Mouse (Mus musculus) midbrain, postnatal 0 days (tissue): ENCODE data around the gene Cmc2. TPM values are rescaled to one million over a fixed set of nuclear protein-coding genes. Genes with fewer than 3 reads are reported as not detected.

Experiments used
- ATAC-seq: fragments of 200-750 bp; cut with Nextera tagmentation; 2 replicates; pipeline ENCODE4 v1.8.0; 2017; ENCODE audit warnings: moderate number of reproducible peaks, mild to moderate bottlenecking, moderate TSS enrichment, moderate library complexity; ENCODE audit not compliant: low FRiP score
- DNase-seq: peaks from one replicate; pipeline ENCODE4 v3.0.0-alpha.2; 2015; ENCODE audit warnings: low spot score
- H3K27ac ChIP-seq: fragments of 300-500 bp; sonication (generic); 2 replicates; pipeline ENCODE4 v1.5.1; 2014; ENCODE audit warnings: low read depth, mild to moderate bottlenecking, low read length, mixed read lengths
- H3K27me3 ChIP-seq: fragments of 300-500 bp; sonication (generic); 2 replicates; pipeline ENCODE4 v1.6.1; 2014; ENCODE audit warnings: low read length, control low read depth, mixed read lengths; ENCODE audit not compliant: insufficient read depth
- H3K36me3 ChIP-seq: fragments of 300-500 bp; sonication (generic); 2 replicates; pipeline ENCODE4 v1.6.1; 2014; ENCODE audit warnings: low read length, control low read depth, mixed read lengths; ENCODE audit not compliant: insufficient read depth
- H3K4me1 ChIP-seq: fragments of 300-500 bp; sonication (generic); 2 replicates; pipeline ENCODE4 v1.6.1; 2014; ENCODE audit warnings: mild to moderate bottlenecking, control low read depth, antibody characterized with exemption, low read length, mixed read lengths; ENCODE audit not compliant: insufficient read depth
- H3K4me2 ChIP-seq: fragments of 300-500 bp; sonication (generic); 2 replicates; pipeline ENCODE4 v1.6.1; 2014; ENCODE audit warnings: low read depth, mild to moderate bottlenecking, low read length, mixed read lengths; ENCODE audit not compliant: poor library complexity, severe bottlenecking
- H3K4me3 ChIP-seq: fragments of 300-500 bp; sonication (generic); 2 replicates; pipeline ENCODE4 v1.5.1; 2014; ENCODE audit warnings: low read depth, mild to moderate bottlenecking, low read length, moderate library complexity
- H3K9ac ChIP-seq: fragments of 300-500 bp; sonication (generic); replicated peaks from 2 replicates; pipeline ENCODE4 v1.6.1; 2014; ENCODE audit warnings: mild to moderate bottlenecking, low read length, moderate library complexity, mixed read lengths; ENCODE audit not compliant: poor library complexity, severe bottlenecking
- H3K9me3 ChIP-seq: fragments of 300-500 bp; sonication (generic); 2 replicates; pipeline ENCODE4 v1.6.1; 2016; ENCODE audit warnings: low read length, control low read depth
- CTCF ChIP-seq: IDR thresholded peaks from 2 replicates; pipeline ENCODE4 v1.5.1; 2016; ENCODE audit warnings: antibody characterized with exemption, mild to moderate bottlenecking
- WGBS: fragments of 180-500 bp; shearing (Covaris S2); extraction: QIAGEN DNeasy Blood & Tissue Kit; methylation state at CpG from one replicate; pipeline ENCODE4 v1.1.7; 2014; 5-methylcytosine and 5-hydroxymethylcytosine counted together
- polyA plus RNA-seq: library from polyadenylated mRNA; unstranded; fragments of >200 nt; fragmentation: Nextera tagmentation; extraction: Ambion mirVana; gene quantifications from 2 replicates; pipeline ENCODE4 v1.2.1, GENCODE M21; 2015
- total RNA-seq: library from RNA; depleted of rRNA; stranded (reverse); fragments of >200 nt; gene quantifications from 2 replicates; pipeline ENCODE4 v1.2.3, GENCODE M21; 2014

Cmc2 gene
- total and polyA plus RNA-seq, 2 experiments from 2014 or later, result 8.8 to 24.9 TPM

- TF ChIP-seq CTCF, result peak; percentile 82
- peak; percentile 74 for DNase-seq
- Histone ChIP-seq H3K27ac (no peak overlapping the region), H3K4me3 (no peak overlapping the region), H3K4me2 (no peak overlapping the region), H3K27me3 (no peaks in the 10 kb centered on the region), H3K9ac (no peak overlapping the region), H3K9me3 (no peaks in the 10 kb centered on the region), H3K36me3 (no peaks in the 10 kb centered on the region), H3K4me1 (no peaks in the 10 kb centered on the region)
- no peak for ATAC-seq
- WGBS, result 35% methylated on average over 4 of the region's 4 CpGs
These were observed 52.6 kb downstream of the Cmc2 start for GRCm38 (mm10) chr8:116868699-116869098.

- Histone ChIP-seq H3K9me3 (no peaks in the 10 kb centered on the region), H3K27ac (no peak overlapping the region), H3K36me3 (no peaks in the 10 kb centered on the region), H3K4me1 (no peaks in the 10 kb centered on the region), H3K9ac (no peak overlapping the region), H3K4me2 (no peak overlapping the region), H3K27me3 (no peaks in the 10 kb centered on the region), H3K4me3 (no peak overlapping the region)
- 64% methylated on average over 9 of the region's 9 CpGs for WGBS
- TF ChIP-seq CTCF, result no peak
- ATAC-seq (no peak), DNase-seq (no peak)
These were observed 53.9 kb downstream of the Cmc2 start for GRCm38 (mm10) chr8:116867321-116867720.

- peak; percentile 71 for TF ChIP-seq CTCF
- ATAC-seq, result no peak
- Histone ChIP-seq H3K4me3 (no peak overlapping the region), H3K9me3 (no peaks in the 10 kb centered on the region), H3K27ac (no peak overlapping the region), H3K9ac (no peak overlapping the region), H3K4me1 (no peaks in the 10 kb centered on the region), H3K4me2 (no peak overlapping the region), H3K27me3 (no peaks in the 10 kb centered on the region), H3K36me3 (no peaks in the 10 kb centered on the region)
- WGBS, result 66% methylated on average over 13 of the region's 13 CpGs
- no peak for DNase-seq
These were observed 54.9 kb downstream of the Cmc2 start for GRCm38 (mm10) chr8:116866118-116866903.

GRCm38 (mm10) chr8:116864514-116864913 is 56.7 kb downstream of the Cmc2 start:
- Histone ChIP-seq H3K36me3 (no peaks in the 10 kb centered on the region), H3K9ac (no peak overlapping the region), H3K27me3 (no peaks in the 10 kb centered on the region), H3K27ac (no peak overlapping the region), H3K4me3 (no peak overlapping the region), H3K9me3 (no peaks in the 10 kb centered on the region), H3K4me1 (no peaks in the 10 kb centered on the region), H3K4me2 (no peak overlapping the region)
- TF ChIP-seq CTCF, result no peak
- ATAC-seq, result no peak
- DNase-seq, result no peak
- WGBS, result 89% methylated on average over 3 of the region's 3 CpGs

GRCm38 (mm10) chr8:116864022-116864387 is 57.2 kb downstream of the Cmc2 start:
- DNase-seq, result no peak
- 61% methylated on average over 8 of the region's 9 CpGs for WGBS
- no peak for ATAC-seq
- Histone ChIP-seq H3K27me3 (no peaks in the 10 kb centered on the region), H3K36me3 (no peaks in the 10 kb centered on the region), H3K4me2 (no peak overlapping the region), H3K4me1 (no peaks in the 10 kb centered on the region), H3K4me3 (no peak overlapping the region), H3K9ac (no peak overlapping the region), H3K27ac (no peak overlapping the region), H3K9me3 (no peaks in the 10 kb centered on the region)
- no peak for TF ChIP-seq CTCF

GRCm38 (mm10) chr8:116863357-116864021 is 57.8 kb downstream of the Cmc2 start:
- TF ChIP-seq CTCF, result no peak
- DNase-seq, result peak; percentile 82
- no peak for ATAC-seq

More at GRCm38 (mm10) chr8:116863357-116864021, 57.8 kb downstream of the Cmc2 start:
- no peak overlapping the region for H3K27ac ChIP-seq
- H3K4me3 ChIP-seq, result peak overlapping the region; percentile 34
- H3K36me3 ChIP-seq, result no peaks in the 10 kb centered on the region
- 4% methylated on average over 30 of the region's 30 CpGs for WGBS
- H3K9me3 ChIP-seq, result no peaks in the 10 kb centered on the region
- H3K27me3 ChIP-seq, result no peaks in the 10 kb centered on the region
- peak overlapping the region; percentile 36; the same call in 1 of the 2 replicates for H3K9ac ChIP-seq
- peak overlapping the region; percentile 57 for H3K4me2 ChIP-seq
- no peaks in the 10 kb centered on the region for H3K4me1 ChIP-seq
